Mouse (Mus musculus) spleen, adult 18-20 months (tissue): ENCODE data around the gene Polr2e.
A peak's percentile ranks its signal among the peaks of the same experiment; 100 is the strongest.

Experiments
- DNase-seq, 2 experiments: peaks; one replicate each; pipeline ENCODE4 v3.0.0; 2022; ENCODE audit warnings: mixed read lengths in 2 of 2

Polr2e gene

GRCm38 (mm10) chr10:80039559-80039979, at the start of gene Polr2e:
Gene Polr2e (minus strand): TSS chr10:80039795.
- DNase-seq: peak; percentile 95 to 96

- DNase-seq: no peak
Measured at GRCm38 (mm10) chr10:80089146-80089545, 49.6 kb upstream of the Polr2e start.

GRCm38 (mm10) chr10:80087483-80087882, 47.9 kb upstream of the Polr2e start:
- DNase-seq: no peak

- DNase-seq: no peak
Measured at GRCm38 (mm10) chr10:80086847-80087246, 47.3 kb upstream of the Polr2e start.

- no peak for DNase-seq
Measured at GRCm38 (mm10) chr10:80084817-80085487, 45.4 kb upstream of the Polr2e start.

DNA sequence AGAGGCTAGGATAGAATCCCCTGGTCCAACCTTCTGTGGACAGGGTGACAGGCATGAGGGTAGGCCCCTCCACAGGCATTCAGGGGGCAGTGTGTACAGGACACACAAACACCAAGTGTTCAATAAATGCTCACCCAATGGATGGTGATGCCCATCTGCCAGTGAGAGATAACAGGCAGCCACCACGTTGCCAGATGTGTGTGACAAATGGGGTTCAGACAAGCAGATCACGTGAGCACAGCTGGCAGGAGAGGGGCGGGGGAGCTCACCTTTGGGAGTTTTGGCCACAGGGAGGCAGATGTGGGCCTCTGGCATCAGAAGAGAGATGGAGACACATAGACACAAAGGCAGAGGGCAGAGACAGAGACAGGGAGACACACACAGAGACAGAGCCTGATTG, 41.5 kb upstream of the Polr2e start:
- no peak for DNase-seq

DNA sequence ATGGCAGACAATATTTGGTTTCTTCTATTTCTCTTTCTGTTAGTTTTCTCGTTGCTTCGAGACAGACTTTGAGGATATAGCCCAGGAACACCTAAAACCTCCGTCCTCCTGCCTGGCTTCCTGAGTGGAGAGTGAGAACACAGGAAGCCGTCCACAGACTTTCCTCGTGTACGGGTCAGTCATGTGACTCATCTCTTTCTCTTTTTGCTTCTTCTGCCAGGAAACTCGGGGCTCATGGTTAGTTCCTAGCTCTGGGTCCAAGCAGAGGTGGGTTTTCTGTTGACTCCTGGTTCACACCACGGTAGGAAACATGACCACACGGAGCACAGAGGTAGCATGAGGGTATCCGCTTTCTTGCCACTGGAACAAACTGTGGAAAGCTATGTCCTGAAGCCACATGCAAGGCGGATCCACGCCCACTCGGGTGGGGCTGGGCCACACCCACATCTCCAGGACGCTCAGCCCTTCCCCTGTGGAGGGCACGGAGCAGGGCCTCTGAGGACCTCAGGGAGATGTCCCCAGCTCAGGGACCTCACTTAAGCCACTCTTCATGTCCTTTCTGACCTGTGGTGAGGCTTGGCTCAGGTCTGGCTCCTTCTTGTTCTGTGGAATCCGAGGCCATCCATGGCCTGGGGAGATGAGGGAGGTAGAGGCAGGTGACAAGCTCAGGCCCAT, 40.9 kb upstream of the Polr2e start:
- DNase-seq: no peak

DNA sequence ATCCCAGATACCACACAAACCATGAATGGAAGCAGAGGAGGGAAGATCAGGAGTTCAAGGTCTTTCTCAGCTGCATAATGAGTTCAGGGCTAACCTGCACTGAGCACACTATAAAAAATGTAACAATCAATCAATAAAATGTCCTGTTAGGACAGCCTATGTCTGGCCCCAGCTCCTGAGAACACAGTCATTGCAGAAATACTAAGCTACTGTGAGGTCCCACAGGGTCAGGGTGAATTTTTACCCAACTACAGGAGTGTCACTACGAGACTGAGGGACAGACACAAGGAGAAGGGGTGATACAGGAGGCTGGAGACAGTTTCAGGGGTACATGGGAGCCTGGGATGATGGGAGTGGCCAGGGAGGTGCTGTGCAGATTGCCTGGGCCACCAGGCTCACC, 38.8 kb upstream of the Polr2e start:
- no peak for DNase-seq

DNA sequence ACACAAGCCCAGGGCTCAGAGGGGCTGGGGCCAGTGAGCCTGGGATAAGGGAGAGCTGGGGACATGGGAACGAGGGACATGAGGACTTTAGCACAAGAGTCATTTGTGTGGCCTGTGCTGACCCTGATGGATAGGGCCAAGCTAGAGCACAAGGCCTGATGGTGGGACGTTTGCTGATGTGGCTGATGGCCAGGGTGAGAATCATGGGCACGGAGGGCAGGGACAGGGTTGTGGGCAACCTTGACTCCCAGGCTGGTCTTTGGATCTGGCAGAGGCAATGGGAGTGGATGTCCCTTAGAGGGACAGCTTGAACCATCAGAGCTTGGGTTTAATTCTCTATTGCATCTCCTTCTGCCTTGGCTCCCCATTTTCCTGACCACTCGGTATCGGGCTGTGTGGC, 37.7 kb upstream of the Polr2e start:
- no peak for DNase-seq

DNA sequence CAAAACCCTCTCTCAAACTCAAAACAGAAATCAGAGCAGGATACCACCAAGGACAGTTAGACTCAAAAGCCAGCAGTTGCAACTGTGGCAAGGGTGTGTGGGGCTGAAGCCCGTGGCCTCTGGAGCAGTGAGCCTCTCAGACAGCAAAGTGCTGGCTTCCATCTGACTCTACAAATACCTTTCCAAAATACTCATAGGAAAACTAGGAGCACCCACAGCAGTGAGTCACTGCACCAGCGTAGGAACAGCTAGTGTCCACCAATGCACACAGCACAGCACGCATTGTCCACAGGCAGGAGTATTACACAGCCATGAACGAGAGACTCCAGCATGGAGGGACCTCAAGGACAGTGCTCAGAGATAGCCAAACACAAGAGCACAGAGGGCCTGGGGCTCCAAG, 36.8 kb upstream of the Polr2e start:
- DNase-seq: no peak

- no peak for DNase-seq
Measured at GRCm38 (mm10) chr10:80075924-80076323, 36.3 kb upstream of the Polr2e start.

GRCm38 (mm10) chr10:80074813-80075601, 35.4 kb upstream of the Polr2e start:
- DNase-seq: peak; percentile 75 to 82

- no peak for DNase-seq
Measured at GRCm38 (mm10) chr10:80072623-80073489, 33.3 kb upstream of the Polr2e start.

DNA sequence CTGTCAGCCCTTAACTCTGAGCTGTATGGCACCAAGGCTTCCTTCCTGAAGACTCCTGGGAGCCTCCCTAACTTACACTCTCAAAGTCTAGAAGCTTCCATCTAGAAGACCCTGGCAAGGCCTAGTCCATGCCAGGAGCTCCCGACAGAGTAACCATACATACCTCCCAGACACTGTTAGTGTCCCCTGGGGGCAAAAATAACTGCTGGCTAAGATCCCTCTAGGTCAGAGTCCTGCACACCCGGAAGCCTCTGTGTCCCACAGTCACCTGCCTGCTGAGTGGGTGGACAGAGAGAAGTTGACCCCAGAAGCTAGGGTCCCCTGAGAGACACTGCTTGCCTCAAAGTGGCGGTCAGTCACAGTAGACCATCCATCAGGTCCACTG, 31.9 kb upstream of the Polr2e start:
- DNase-seq: no peak

DNA sequence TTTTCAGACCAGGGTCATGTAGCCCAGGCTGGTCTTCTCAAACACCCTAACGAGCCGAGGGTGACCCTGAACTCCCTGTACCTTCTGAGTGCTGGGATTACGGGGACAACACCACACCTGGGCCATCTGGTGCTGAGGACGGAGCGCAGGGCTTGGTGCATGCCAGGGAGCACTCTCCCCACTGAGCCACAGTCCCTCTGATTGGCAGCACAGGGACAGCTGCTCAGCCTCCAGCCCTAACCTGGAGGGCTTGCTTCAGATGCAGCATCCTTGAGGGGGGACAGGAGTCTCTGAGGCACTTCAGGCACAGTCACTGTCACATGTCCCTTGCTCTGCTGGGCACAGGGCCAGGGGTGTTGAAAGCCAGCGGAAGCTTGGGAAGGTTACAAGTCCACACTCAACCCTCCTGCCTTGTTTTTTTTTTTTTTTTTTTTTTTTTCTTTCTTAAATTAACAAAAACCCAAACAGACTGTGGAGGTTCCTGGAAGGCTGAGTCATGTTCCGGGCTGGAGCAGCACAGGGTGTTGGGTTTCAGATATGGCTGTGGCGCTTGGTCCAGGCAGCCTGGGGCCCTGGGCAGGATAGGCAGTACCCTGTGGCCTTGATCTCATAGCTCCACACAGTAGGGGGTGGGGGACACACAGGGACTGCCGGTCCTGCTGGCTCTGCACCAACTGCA, 31.4 kb upstream of the Polr2e start:
- peak; percentile 39 for DNase-seq

DNA sequence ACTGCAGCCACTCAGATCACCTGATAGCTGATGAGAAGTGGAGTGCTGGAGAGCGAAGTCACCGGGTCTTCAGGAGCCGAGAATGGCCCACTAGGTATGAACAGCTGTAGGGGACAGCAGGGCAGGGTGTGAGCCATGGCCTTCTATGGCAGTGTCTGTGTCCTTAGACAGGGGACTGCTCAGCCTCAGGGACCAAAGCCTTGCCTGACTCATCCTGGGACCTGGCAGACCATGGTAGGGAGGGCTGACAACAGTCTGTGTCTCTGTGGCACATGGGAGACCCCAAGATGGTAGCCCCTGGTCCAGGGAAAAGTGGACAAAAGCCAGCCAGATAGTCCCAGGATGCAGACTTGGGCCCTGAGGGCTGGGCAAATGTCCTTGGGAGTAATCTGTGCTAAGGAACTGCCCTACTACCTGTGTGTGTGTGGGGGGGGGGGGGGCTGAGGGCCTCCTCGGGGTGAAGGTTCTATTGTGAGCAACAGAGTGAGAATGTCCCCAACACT, 30.4 kb upstream of the Polr2e start:
- DNase-seq: no peak

DNA sequence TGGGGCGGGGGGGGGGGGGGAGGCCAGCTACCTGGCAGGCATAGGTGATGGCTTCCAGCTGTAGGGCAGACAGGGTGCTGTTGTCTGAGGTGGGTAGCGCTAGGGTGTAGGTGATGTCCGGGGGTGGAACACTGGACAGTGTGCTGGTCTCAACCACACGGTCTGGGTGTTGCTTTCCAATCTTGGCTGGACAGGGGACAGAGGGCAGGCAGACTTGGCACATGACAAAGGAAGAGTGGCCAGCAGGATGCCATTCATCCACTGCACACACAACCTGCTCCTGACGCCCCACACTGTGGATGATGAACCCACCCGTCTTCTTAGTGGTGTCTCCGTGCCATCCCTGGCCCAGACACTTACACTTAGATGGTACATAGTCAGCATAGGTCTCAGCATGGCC, 29.7 kb upstream of the Polr2e start:
- DNase-seq: no peak

GRCm38 (mm10) chr10:80063877-80064650, 24.5 kb upstream of the Polr2e start:
- DNase-seq: no peak

GRCm38 (mm10) chr10:80063104-80063503, 23.5 kb upstream of the Polr2e start:
- DNase-seq: no peak

- DNase-seq: no peak
Measured at GRCm38 (mm10) chr10:80057683-80058326, 18.2 kb upstream of the Polr2e start.
